In genomic region chr8:105446127-105446552, GRCm38 (mm10) we compare ENCODE assay signal across 8 mouse cellular contexts. TPM values are rescaled to one million over a fixed set of nuclear protein-coding genes. Genes with fewer than 3 reads are reported as not detected.
DNase-seq lines count a peak whose midpoint lies in the region; ATAC-seq and TF ChIP-seq lines count a peak whose summit lies in the region.
"Had no signal": no experiment of that assay in that cellular context is flagged by ENCODE, and none has a peak within 500 bp of the region (broad histone marks: within the 10 kb centered on the region; RNA-seq: fewer than 3 reads in every experiment).

No protein-coding gene starts in this region.

- no peak for TF ChIP-seq EP300 in liver, postnatal 0 days (IDR thresholded peaks at IDR 0.05; ENCODE audit: low read depth)

- no peak for TF ChIP-seq CTCF in liver, postnatal 0 days (IDR thresholded peaks at IDR 0.05; ENCODE audit: low read depth)

- intact Hi-C loops in left cerebral cortex, postnatal 25 days (cut with DNase I): no loop called here

- H3K9me3 ChIP-seq in liver, embryonic 13.5 days (replicated peaks): no peaks in the 10 kb centered on the region
- no peaks in the 10 kb centered on the region for H3K9me3 ChIP-seq in liver, postnatal 0 days (ENCODE audit: low read length)
- H3K9me3 ChIP-seq in forebrain, embryonic 14.5 days (replicated peaks; ENCODE audit: control insufficient read depth, low read length): no peaks in the 10 kb centered on the region
- H3K9me3 ChIP-seq: embryonic facial prominence, embryonic 13.5 days had no signal

- H3K4me3 ChIP-seq in liver, embryonic 13.5 days (replicated peaks): no peak overlapping the region
- no peak overlapping the region for H3K4me3 ChIP-seq in liver, postnatal 0 days (ENCODE audit: low read depth, low read length)
- no peak overlapping the region for H3K4me3 ChIP-seq in forebrain, embryonic 14.5 days (ENCODE audit: low read depth, low read length)
- H3K4me3 ChIP-seq: embryonic facial prominence, embryonic 13.5 days had no signal

- no peak overlapping the region; the same call in 1 of the 2 replicates for H3K4me2 ChIP-seq in liver, embryonic 13.5 days
- H3K4me2 ChIP-seq in liver, postnatal 0 days (ENCODE audit: low read depth, low read length): no peak overlapping the region
- peak overlapping the region; percentile 28 for H3K4me2 ChIP-seq in forebrain, embryonic 14.5 days (ENCODE audit: low read length)
- H3K4me2 ChIP-seq: embryonic facial prominence, embryonic 13.5 days had no signal

- WGBS in liver, embryonic 13.5 days (ENCODE audit: insufficient replicate concordance): 54% methylated on average over 4 of the region's 4 CpGs
- 53% methylated on average over 4 of the region's 4 CpGs for WGBS in liver, postnatal 0 days (ENCODE audit: insufficient replicate concordance)
- WGBS in forebrain, embryonic 14.5 days: 13% methylated on average over 4 of the region's 4 CpGs

- peaks cover 54% of the 10 kb centered on the region for H3K4me1 ChIP-seq in liver, embryonic 13.5 days (replicated peaks)
- H3K4me1 ChIP-seq in liver, postnatal 0 days (ENCODE audit: insufficient read depth): peaks cover 16% of the 10 kb centered on the region
- H3K4me1 ChIP-seq in forebrain, embryonic 14.5 days (ENCODE audit: control insufficient read depth, insufficient read depth, low read length): peaks cover 10% of the 10 kb centered on the region; the same call in 1 of the 2 replicates

- no peak for ATAC-seq in liver, embryonic 13.5 days (ENCODE audit: low read depth)
- ATAC-seq in liver, postnatal 0 days: no peak
- ATAC-seq in forebrain, embryonic 14.5 days: 0 out of 2 replicates have a peak, but pooled peaks have one; percentile 59

- no peak for DNase-seq in liver, embryonic 13.5 days
- DNase-seq in liver, postnatal 0 days: no peak
- DNase-seq in forebrain, embryonic 14.5 days (ENCODE audit: low spot score): peak; percentile 62
- DNase-seq in kidney, postnatal 10 days: peak; percentile 57
- DNase-seq in yolk sac, embryonic 10.5 days (ENCODE audit: low spot score): peak; percentile 12
- DNase-seq in left cerebral cortex, postnatal 25 days (ENCODE audit: low spot score in 2 of 2): no peak
- DNase-seq in layer of hippocampus, adult 11-12 months (ENCODE audit: low spot score): no peak

- H3K27ac ChIP-seq in liver, embryonic 13.5 days: peak overlapping the region; percentile 48
- H3K27ac ChIP-seq in liver, postnatal 0 days (ENCODE audit: low read depth): no peak overlapping the region
- 0 out of 2 replicates have a peak overlapping the region, but pooled peaks have one; percentile 24 for H3K27ac ChIP-seq in forebrain, embryonic 14.5 days (ENCODE audit: low read depth, low read length)
- H3K27ac ChIP-seq: embryonic facial prominence, embryonic 13.5 days had no signal

- peaks cover 2% of the 10 kb centered on the region; the same call in 1 of the 2 replicates for H3K27me3 ChIP-seq in liver, embryonic 13.5 days
- no peaks in the 10 kb centered on the region; the same call in 1 of the 2 replicates for H3K27me3 ChIP-seq in liver, postnatal 0 days (ENCODE audit: insufficient read depth, low read length)
- H3K27me3 ChIP-seq in forebrain, embryonic 14.5 days (replicated peaks; ENCODE audit: control insufficient read depth, insufficient read depth, low read length): no peaks in the 10 kb centered on the region

- H3K9ac ChIP-seq in liver, embryonic 13.5 days: no peak overlapping the region
- H3K9ac ChIP-seq in liver, postnatal 0 days (replicated peaks): no peak overlapping the region
- H3K9ac ChIP-seq in forebrain, embryonic 14.5 days (ENCODE audit: low read length): no peak overlapping the region
- H3K9ac ChIP-seq: embryonic facial prominence, embryonic 13.5 days had no signal

- no peaks in the 10 kb centered on the region for H3K36me3 ChIP-seq in liver, embryonic 13.5 days
- H3K36me3 ChIP-seq in liver, postnatal 0 days (replicated peaks; ENCODE audit: insufficient read depth, low read length): no peaks in the 10 kb centered on the region
- H3K36me3 ChIP-seq in forebrain, embryonic 14.5 days (ENCODE audit: control insufficient read depth, insufficient read depth, low read length): no peaks in the 10 kb centered on the region
- H3K36me3 ChIP-seq: embryonic facial prominence, embryonic 13.5 days had no signal

RNA-seq across cellular contexts. Expression of gene Tppp3, which starts 25.2 kb away (rescaled TPM):
- polyA plus RNA-seq in liver, embryonic 13.5 days (2015; fragmentation: Nextera tagmentation; extraction: Ambion mirVana): 1.6 and 1.8 TPM in 2 replicates
- polyA plus RNA-seq in liver, postnatal 0 days (2015; fragmentation: Nextera tagmentation; extraction: Ambion mirVana): 1.4 and 3.8 TPM in 2 replicates
- 49.2 and 57.0 TPM in 2 replicates for polyA plus RNA-seq in forebrain, embryonic 14.5 days (2014; fragmentation: Nextera tagmentation; extraction: Ambion mirVana)
- total RNA-seq in left cerebral cortex, postnatal 25 days (2021): 10 to 100 TPM; 30.1 to 37.5 TPM

RNA-seq across cellular contexts. Expression of gene Lrrc36, which starts 32.8 kb away (rescaled TPM):
- 0.15 and 0.16 TPM in 2 replicates for polyA plus RNA-seq in liver, embryonic 13.5 days (2015; fragmentation: Nextera tagmentation; extraction: Ambion mirVana)
- 0.09 and 0.11 TPM in 2 replicates for polyA plus RNA-seq in liver, postnatal 0 days (2015; fragmentation: Nextera tagmentation; extraction: Ambion mirVana)
- polyA plus RNA-seq in forebrain, embryonic 14.5 days (2014; fragmentation: Nextera tagmentation; extraction: Ambion mirVana): 0.22 and 0.43 TPM in 2 replicates
- total RNA-seq in left cerebral cortex, postnatal 25 days (2021): under 1 TPM; 0.28 to 0.41 TPM
- polyA plus RNA-seq: embryonic facial prominence, embryonic 13.5 days had no signal

RNA-seq across cellular contexts. Expression of gene Kctd19, which starts 32.8 kb away (rescaled TPM):
- polyA plus RNA-seq in liver, embryonic 13.5 days (2015; fragmentation: Nextera tagmentation; extraction: Ambion mirVana): not detected in 2 replicates
- polyA plus RNA-seq in liver, postnatal 0 days (2015; fragmentation: Nextera tagmentation; extraction: Ambion mirVana): not detected in 2 replicates
- polyA plus RNA-seq in forebrain, embryonic 14.5 days (2014; fragmentation: Nextera tagmentation; extraction: Ambion mirVana): 0.09 TPM in 1 of 2 replicates, not detected in the other
- total RNA-seq in left cerebral cortex, postnatal 25 days (2021): not detected
- polyA plus RNA-seq: embryonic facial prominence, embryonic 13.5 days had no signal

RNA-seq across cellular contexts. Expression of gene Zdhhc1, which starts 50.6 kb away (rescaled TPM):
- 2.1 TPM in 2 replicates for polyA plus RNA-seq in liver, embryonic 13.5 days (2015; fragmentation: Nextera tagmentation; extraction: Ambion mirVana)
- 2.1 and 2.3 TPM in 2 replicates for polyA plus RNA-seq in liver, postnatal 0 days (2015; fragmentation: Nextera tagmentation; extraction: Ambion mirVana)
- 15.5 and 22.0 TPM in 2 replicates for polyA plus RNA-seq in forebrain, embryonic 14.5 days (2014; fragmentation: Nextera tagmentation; extraction: Ambion mirVana)
- total RNA-seq in left cerebral cortex, postnatal 25 days (2021): 10 to 100 TPM; 34.9 to 35.6 TPM

Comparison
In these comparisons a context has a peak if more than half of its experiments do, and no peak if none do; other contexts are left out.
1. DNase-seq: peak in forebrain, embryonic 14.5 days (single experiment), kidney, postnatal 10 days (single experiment) and yolk sac, embryonic 10.5 days (single experiment); none in liver, embryonic 13.5 days (single experiment), liver, postnatal 0 days (single experiment), left cerebral cortex, postnatal 25 days (0 of 2) and layer of hippocampus, adult 11-12 months (single experiment).
2. RNA of gene Tppp3, which starts 25.2 kb away (polyA plus RNA-seq): 49.2 to 57.0 TPM in forebrain, embryonic 14.5 days; 1.6 to 1.8 TPM in liver, embryonic 13.5 days and 1.4 to 3.8 TPM in liver, postnatal 0 days; every median in the first group is over 10 times any median in the second.